Comparison of ENCODE assay signal across 18 mouse cellular contexts in genomic region chr4:137764621-137765020, GRCm38 (mm10). TPM values are rescaled to one million over a fixed set of nuclear protein-coding genes. Genes with fewer than 3 reads are reported as not detected.
A peak's percentile ranks its signal among the peaks of the same experiment; 100 is the strongest.
DNase-seq lines count a peak whose midpoint lies in the region; ATAC-seq and TF ChIP-seq lines count a peak whose summit lies in the region.
"Had no signal": no experiment of that assay in that cellular context is flagged by ENCODE, and none has a peak within 500 bp of the region (broad histone marks: within the 10 kb centered on the region; RNA-seq: fewer than 3 reads in every experiment).

No protein-coding gene starts in this region.

- no peaks in the 10 kb centered on the region for H3K27me3 ChIP-seq in hindbrain, embryonic 12.5 days
- no peaks in the 10 kb centered on the region for H3K27me3 ChIP-seq in hindbrain, embryonic 11.5 days (ENCODE audit: control insufficient read depth, insufficient read depth, low read length)
- no peaks in the 10 kb centered on the region for H3K27me3 ChIP-seq in embryonic facial prominence, embryonic 13.5 days
- H3K27me3 ChIP-seq in forebrain, embryonic 14.5 days (replicated peaks; ENCODE audit: control insufficient read depth, insufficient read depth, low read length): no peaks in the 10 kb centered on the region
- no peaks in the 10 kb centered on the region for H3K27me3 ChIP-seq in midbrain, embryonic 15.5 days (replicated peaks)
- no peaks in the 10 kb centered on the region for H3K27me3 ChIP-seq in heart, adult 2 months (ENCODE audit: control insufficient read depth, insufficient read depth, low read length)

- 63% methylated on average over 3 of the region's 3 CpGs for WGBS in hindbrain, embryonic 12.5 days
- WGBS in hindbrain, embryonic 11.5 days: 70% methylated on average over 3 of the region's 3 CpGs
- WGBS in embryonic facial prominence, embryonic 13.5 days: 61% methylated on average over 3 of the region's 3 CpGs
- WGBS in forebrain, embryonic 14.5 days: 70% methylated on average over 3 of the region's 3 CpGs
- 66% methylated on average over 3 of the region's 3 CpGs for WGBS in midbrain, embryonic 15.5 days
- WGBS in heart, adult 2 months: 70% methylated on average over 3 of the region's 3 CpGs

- H3K27ac ChIP-seq in hindbrain, embryonic 12.5 days: peak overlapping the region; percentile 88
- no peak overlapping the region for H3K27ac ChIP-seq in hindbrain, embryonic 11.5 days (ENCODE audit: low read depth, low read length)
- H3K27ac ChIP-seq in embryonic facial prominence, embryonic 13.5 days: peak overlapping the region; percentile 28; the same call in 1 of the 2 replicates
- H3K27ac ChIP-seq in forebrain, embryonic 14.5 days (ENCODE audit: low read depth, low read length): peak overlapping the region; percentile 81; the same call in 1 of the 2 replicates
- H3K27ac ChIP-seq in midbrain, embryonic 15.5 days: peak overlapping the region; percentile 77; the same call in 1 of the 2 replicates
- H3K27ac ChIP-seq in heart, adult 2 months: no peak overlapping the region
- H3K27ac ChIP-seq: heart, embryonic 13.5 days; kidney, postnatal 0 days; liver, embryonic 13.5 days had no signal

- TF ChIP-seq EP300 in heart, adult 2 months (IDR thresholded peaks at IDR 0.05; ENCODE audit: insufficient read depth, low read depth, low read length): no peak

- TF ChIP-seq POLR2A in heart, adult 2 months (IDR thresholded peaks at IDR 0.05; ENCODE audit: insufficient read depth, low read depth, low read length): no peak

- no peak for ATAC-seq in hindbrain, embryonic 12.5 days (ENCODE audit: low FRiP score)
- ATAC-seq in hindbrain, embryonic 11.5 days (ENCODE audit: low FRiP score): no peak
- no peak for ATAC-seq in embryonic facial prominence, embryonic 13.5 days (ENCODE audit: insufficient number of reproducible peaks, insufficient read depth, low FRiP score, low TSS enrichment, low read depth)
- no peak for ATAC-seq in forebrain, embryonic 14.5 days
- no peak for ATAC-seq in midbrain, embryonic 15.5 days (replicated peaks)

- intact Hi-C loops in heart, adult 2 months (cut with DNase I): no loop called here

- DNase-seq in hindbrain, embryonic 11.5 days (ENCODE audit: low spot score): no peak
- DNase-seq in forebrain, embryonic 14.5 days (ENCODE audit: low spot score): no peak
- no peak for DNase-seq in adrenal gland, adult 8-10 months
- no peak for DNase-seq in heart, adult 2 months
- DNase-seq: cerebellum, adult 2 months; gastrocnemius, postnatal 36 days; kidney, adult 11 months; left cerebral cortex, postnatal 4 days; liver, embryonic 13.5 days; retina, postnatal 1 day; thymus, postnatal 4 days had no signal

- no peak overlapping the region for H3K4me3 ChIP-seq in hindbrain, embryonic 12.5 days
- H3K4me3 ChIP-seq in hindbrain, embryonic 11.5 days (ENCODE audit: low read depth, low read length): no peak overlapping the region
- no peak overlapping the region for H3K4me3 ChIP-seq in embryonic facial prominence, embryonic 13.5 days
- H3K4me3 ChIP-seq in forebrain, embryonic 14.5 days (ENCODE audit: low read depth, low read length): no peak overlapping the region
- H3K4me3 ChIP-seq in midbrain, embryonic 15.5 days: no peak overlapping the region
- no peak overlapping the region for H3K4me3 ChIP-seq in heart, adult 2 months
- H3K4me3 ChIP-seq: heart, embryonic 13.5 days; liver, embryonic 13.5 days had no signal

- H3K9ac ChIP-seq in hindbrain, embryonic 12.5 days: no peak overlapping the region
- no peak overlapping the region for H3K9ac ChIP-seq in hindbrain, embryonic 11.5 days (ENCODE audit: low read depth, low read length)
- H3K9ac ChIP-seq in embryonic facial prominence, embryonic 13.5 days: no peak overlapping the region
- H3K9ac ChIP-seq in forebrain, embryonic 14.5 days (ENCODE audit: low read length): no peak overlapping the region
- H3K9ac ChIP-seq in midbrain, embryonic 15.5 days: no peak overlapping the region
- H3K9ac ChIP-seq in heart, adult 2 months (ENCODE audit: low read depth, low read length): no peak overlapping the region
- H3K9ac ChIP-seq: liver, embryonic 13.5 days had no signal

- no peak for TF ChIP-seq CTCF in heart, adult 2 months (IDR thresholded peaks at IDR 0.05)

- H3K36me3 ChIP-seq in hindbrain, embryonic 12.5 days: no peaks in the 10 kb centered on the region
- H3K36me3 ChIP-seq in hindbrain, embryonic 11.5 days (ENCODE audit: control insufficient read depth, insufficient read depth, low read length): no peaks in the 10 kb centered on the region
- H3K36me3 ChIP-seq in embryonic facial prominence, embryonic 13.5 days: no peaks in the 10 kb centered on the region
- H3K36me3 ChIP-seq in forebrain, embryonic 14.5 days (ENCODE audit: control insufficient read depth, insufficient read depth, low read length): no peaks in the 10 kb centered on the region
- H3K36me3 ChIP-seq in midbrain, embryonic 15.5 days (replicated peaks): no peaks in the 10 kb centered on the region
- H3K36me3 ChIP-seq in heart, adult 2 months (ENCODE audit: control insufficient read depth, insufficient read depth, low read length): no peaks in the 10 kb centered on the region
- H3K36me3 ChIP-seq: heart, embryonic 13.5 days; liver, embryonic 13.5 days had no signal

- peaks cover 24% of the 10 kb centered on the region for H3K4me1 ChIP-seq in hindbrain, embryonic 12.5 days
- peaks cover 10% of the 10 kb centered on the region for H3K4me1 ChIP-seq in hindbrain, embryonic 11.5 days (replicated peaks; ENCODE audit: control insufficient read depth, insufficient read depth, low read length)
- H3K4me1 ChIP-seq in embryonic facial prominence, embryonic 13.5 days: peaks cover 41% of the 10 kb centered on the region
- H3K4me1 ChIP-seq in forebrain, embryonic 14.5 days (ENCODE audit: control insufficient read depth, insufficient read depth, low read length): peaks cover 20% of the 10 kb centered on the region
- peaks cover 16% of the 10 kb centered on the region for H3K4me1 ChIP-seq in midbrain, embryonic 15.5 days
- H3K4me1 ChIP-seq in heart, adult 2 months (ENCODE audit: control insufficient read depth, insufficient read depth, low read length): peaks cover 3% of the 10 kb centered on the region

- H3K4me2 ChIP-seq in hindbrain, embryonic 12.5 days (replicated peaks): no peak overlapping the region
- H3K4me2 ChIP-seq in hindbrain, embryonic 11.5 days (replicated peaks; ENCODE audit: low read depth, low read length): no peak overlapping the region
- no peak overlapping the region for H3K4me2 ChIP-seq in embryonic facial prominence, embryonic 13.5 days
- H3K4me2 ChIP-seq in forebrain, embryonic 14.5 days (ENCODE audit: low read length): no peak overlapping the region
- no peak overlapping the region for H3K4me2 ChIP-seq in midbrain, embryonic 15.5 days
- H3K4me2 ChIP-seq: heart, embryonic 13.5 days; liver, embryonic 13.5 days had no signal

- no peaks in the 10 kb centered on the region for H3K79me2 ChIP-seq in heart, adult 2 months (replicated peaks; ENCODE audit: control insufficient read depth, insufficient read depth, low read length)

- H3K9me3 ChIP-seq in hindbrain, embryonic 12.5 days (replicated peaks): no peaks in the 10 kb centered on the region
- no peaks in the 10 kb centered on the region for H3K9me3 ChIP-seq in hindbrain, embryonic 11.5 days (ENCODE audit: control insufficient read depth, low read length)
- no peaks in the 10 kb centered on the region for H3K9me3 ChIP-seq in embryonic facial prominence, embryonic 13.5 days
- H3K9me3 ChIP-seq in forebrain, embryonic 14.5 days (replicated peaks; ENCODE audit: control insufficient read depth, low read length): no peaks in the 10 kb centered on the region
- H3K9me3 ChIP-seq in midbrain, embryonic 15.5 days: no peaks in the 10 kb centered on the region
- H3K9me3 ChIP-seq: heart, embryonic 13.5 days; liver, embryonic 13.5 days had no signal

RNA-seq across cellular contexts. Expression of gene Alpl, which starts 31.6 kb away (rescaled TPM):
- 13.6 and 15.9 TPM in 2 replicates for polyA plus RNA-seq in hindbrain, embryonic 12.5 days (2016; fragmentation: Nextera tagmentation; extraction: Ambion mirVana)
- polyA plus RNA-seq in hindbrain, embryonic 11.5 days (2014; fragmentation: Nextera tagmentation; extraction: Ambion mirVana): 17.4 and 21.2 TPM in 2 replicates
- polyA plus RNA-seq in embryonic facial prominence, embryonic 13.5 days (2015; fragmentation: Nextera tagmentation; extraction: Ambion mirVana): 110 and 122 TPM in 2 replicates
- 7.4 and 7.7 TPM in 2 replicates for polyA plus RNA-seq in forebrain, embryonic 14.5 days (2014; fragmentation: Nextera tagmentation; extraction: Ambion mirVana)
- polyA plus RNA-seq in midbrain, embryonic 15.5 days (2015; fragmentation: Nextera tagmentation; extraction: Ambion mirVana): 8.8 and 9.6 TPM in 2 replicates
- total RNA-seq in adrenal gland, adult 8-10 months (2022): 100 to 1,000 TPM in 2 of 4 experiments, 1 to 10 TPM in 2; 5.0 to 180 (median 83.0) TPM
- 10 to 100 TPM; 55.6 to 64.8 TPM for total RNA-seq in heart, adult 2 months (2021)
- 33.2 and 47.8 TPM in 2 replicates for polyA plus RNA-seq in heart, adult 2 months (2012; rRNA removed)
- total RNA-seq: common myeloid progenitor, adult 5-6 weeks; hematopoietic stem cell, adult 5-6 weeks had no signal

Comparison
In these comparisons a context has a peak if more than half of its experiments do, and no peak if none do; other contexts are left out.
1. H3K27ac ChIP-seq: peak in hindbrain, embryonic 12.5 days (single experiment), embryonic facial prominence, embryonic 13.5 days (single experiment), forebrain, embryonic 14.5 days (single experiment) and midbrain, embryonic 15.5 days (single experiment); none in hindbrain, embryonic 11.5 days (single experiment) and heart, adult 2 months (single experiment).